Mouse (Mus musculus): ENCODE data around the gene Mgp.
A peak's percentile ranks its signal among the peaks of the same experiment; 100 is the strongest.

The Mgp gene

GRCm38 (mm10) chr6:136875670-136876069 lies at the start of gene Mgp:
Gene Mgp, minus strand, starts transcription at chr6:136875823.
- peak; percentile 44 for DNase-seq (ENCODE audit: low spot score)

GRCm38 (mm10) chr6:136925049-136925448 lies 49.4 kb upstream of the Mgp start:
- DNase-seq (ENCODE audit: low spot score) = no peak

GRCm38 (mm10) chr6:136923532-136923931 lies 47.9 kb upstream of the Mgp start, which contains the start of gene Pde6h:
Gene Pde6h, plus strand, starts transcription at chr6:136923832.
- DNase-seq (ENCODE audit: low spot score) = no peak

- DNase-seq (ENCODE audit: low spot score) = no peak
Observed at GRCm38 (mm10) chr6:136922871-136923270, 47.2 kb upstream of the Mgp start.

- DNase-seq (ENCODE audit: low spot score) = no peak
Observed at GRCm38 (mm10) chr6:136922080-136922479, 46.5 kb upstream of the Mgp start, which contains the start of gene Erp27. Gene Erp27, minus strand, starts transcription at chr6:136922180.

- DNase-seq (ENCODE audit: low spot score) = no peak
Observed at GRCm38 (mm10) chr6:136921601-136922000, 46.0 kb upstream of the Mgp start.

GRCm38 (mm10) chr6:136920320-136921257 lies 45.0 kb upstream of the Mgp start:
- peak; percentile 75 for DNase-seq (ENCODE audit: low spot score)

- no peak for DNase-seq (ENCODE audit: low spot score)
Observed at GRCm38 (mm10) chr6:136917885-136918284, 42.3 kb upstream of the Mgp start.

GRCm38 (mm10) chr6:136915721-136916395 lies 40.2 kb upstream of the Mgp start:
- no peak for DNase-seq (ENCODE audit: low spot score)

- DNase-seq (ENCODE audit: low spot score) = no peak
Observed at GRCm38 (mm10) chr6:136914234-136914633, 38.6 kb upstream of the Mgp start.

- no peak for DNase-seq (ENCODE audit: low spot score)
Observed at GRCm38 (mm10) chr6:136913384-136914126, 37.9 kb upstream of the Mgp start.

- no peak for DNase-seq (ENCODE audit: low spot score)
Observed at GRCm38 (mm10) chr6:136912751-136913265, 37.2 kb upstream of the Mgp start.

GRCm38 (mm10) chr6:136910247-136910890 lies 34.7 kb upstream of the Mgp start:
- no peak for DNase-seq (ENCODE audit: low spot score)

- no peak for DNase-seq (ENCODE audit: low spot score)
Observed at GRCm38 (mm10) chr6:136906937-136907293, 31.3 kb upstream of the Mgp start.

GRCm38 (mm10) chr6:136906283-136906936 lies 30.8 kb upstream of the Mgp start:
- DNase-seq (ENCODE audit: low spot score) = no peak

GRCm38 (mm10) chr6:136903885-136904470 lies 28.4 kb upstream of the Mgp start:
- DNase-seq (ENCODE audit: low spot score) = no peak

- no peak for DNase-seq (ENCODE audit: low spot score)
Observed at GRCm38 (mm10) chr6:136902527-136902926, 26.9 kb upstream of the Mgp start.

GRCm38 (mm10) chr6:136901010-136901409 lies 25.4 kb upstream of the Mgp start:
- DNase-seq (ENCODE audit: low spot score) = no peak

- no peak for DNase-seq (ENCODE audit: low spot score)
Observed at GRCm38 (mm10) chr6:136900369-136901009, 24.9 kb upstream of the Mgp start.

GRCm38 (mm10) chr6:136898954-136899353 lies 23.3 kb upstream of the Mgp start:
- no peak for DNase-seq (ENCODE audit: low spot score)

All from urinary bladder, postnatal 25 days (tissue).